ENCODE assay signal across 8 mouse cellular contexts in the genomic region with DNA sequence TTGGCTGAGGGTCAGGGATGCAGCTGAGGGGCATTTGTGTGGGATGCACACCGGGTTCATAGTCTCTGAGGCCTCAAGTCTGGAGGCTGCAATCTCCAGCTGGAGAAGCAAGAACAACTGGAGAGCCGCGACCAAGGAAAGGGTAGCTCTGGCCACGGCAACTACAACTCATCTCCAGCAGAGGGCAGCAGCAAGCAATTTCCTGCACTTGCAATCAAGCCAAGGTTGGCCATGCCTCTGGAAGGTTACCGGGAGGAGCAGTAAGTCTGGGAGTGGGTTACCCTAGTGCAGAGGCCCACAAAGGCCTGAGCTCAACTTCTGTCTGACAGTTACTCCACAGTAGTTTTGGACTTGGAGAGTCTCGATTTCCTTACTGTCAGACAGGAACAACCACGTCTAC.
DNase-seq lines count a peak whose midpoint lies in the region; ATAC-seq and TF ChIP-seq lines count a peak whose summit lies in the region.

No protein-coding gene starts in this region.

- peak; percentile 71 for DNase-seq in ES-CJ7 (ENCODE audit: low read depth, low spot score)
- DNase-seq in adrenal gland, adult 2 months = peak; percentile 75
- peak; percentile 32 for DNase-seq in layer of hippocampus, adult 9-10 months (ENCODE audit: low spot score)
- peak; percentile 32 for DNase-seq in lung, postnatal 25 days (ENCODE audit: low spot score)
- DNase-seq in right cerebral cortex, postnatal 10 days (ENCODE audit: low spot score in 2 of 2) = peak; percentile 58 to 78
- DNase-seq in urinary bladder, postnatal 36 days (ENCODE audit: low spot score in 2 of 2) = peak; percentile 49 to 60

- no peaks in the 10 kb centered on the region for H3K4me1 ChIP-seq in cortical plate, adult 2 months (ENCODE audit: control insufficient read depth, insufficient read depth, low read length)

- H3K4me3 ChIP-seq in cortical plate, adult 2 months (ENCODE audit: insufficient read depth, low read length) = no peak overlapping the region

- H3K27ac ChIP-seq in cortical plate, adult 2 months (ENCODE audit: insufficient read depth, low read length) = no peak overlapping the region

- TF ChIP-seq POLR2A in cortical plate, adult 2 months (IDR thresholded peaks at IDR 0.05; ENCODE audit: extremely low read depth, insufficient read depth, low read length) = no peak

- TF ChIP-seq CTCF in cortical plate, adult 2 months (IDR thresholded peaks at IDR 0.05; ENCODE audit: extremely low read depth, insufficient read depth, low read length) = peak; percentile 86

- ATAC-seq in granulocyte monocyte progenitor cell, adult 5-6 weeks (replicated peaks; ENCODE audit: poor library complexity, severe bottlenecking) = peak; percentile 53
